Mouse (Mus musculus): ENCODE data around the gene Eif4a1.
A peak's percentile ranks its signal among the peaks of the same experiment; 100 is the strongest.
"Not testable (repeated sequence)": the region's sequence is repeated elsewhere in the genome, so short reads cannot be mapped to it uniquely, and the experiment has no call there.

Eif4a1 gene

DNA sequence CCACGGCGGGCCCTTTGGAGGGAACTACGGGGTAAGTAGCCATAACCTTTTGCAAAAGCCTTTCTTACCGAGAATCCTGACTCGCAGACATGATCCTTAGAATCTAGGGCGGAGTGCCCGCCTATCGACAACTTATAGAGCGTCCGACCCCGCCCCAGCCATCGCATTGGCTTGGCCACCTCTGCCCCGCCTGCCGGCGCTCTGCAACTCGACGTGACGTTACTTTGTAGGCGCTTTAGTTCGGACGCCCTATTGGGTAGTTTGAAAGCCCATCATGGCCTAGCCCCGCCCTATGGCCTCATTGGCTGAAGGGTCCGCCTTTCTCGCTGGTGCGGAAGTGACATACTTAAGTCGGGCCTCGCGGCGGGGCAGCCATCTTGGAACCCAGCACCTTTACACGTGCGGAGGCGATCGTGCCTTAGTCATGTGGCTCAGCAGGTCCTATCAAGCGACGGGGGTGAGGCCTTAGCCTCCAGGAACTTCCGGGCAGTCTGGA is at the start of gene Eif4a1:
Gene Eif4a1, minus strand, starts transcription at position 213 of the 496 bp plus-strand sequence.
- peak; percentile 100 for DNase-seq (ENCODE audit: low spot score in 2 of 2)

DNA sequence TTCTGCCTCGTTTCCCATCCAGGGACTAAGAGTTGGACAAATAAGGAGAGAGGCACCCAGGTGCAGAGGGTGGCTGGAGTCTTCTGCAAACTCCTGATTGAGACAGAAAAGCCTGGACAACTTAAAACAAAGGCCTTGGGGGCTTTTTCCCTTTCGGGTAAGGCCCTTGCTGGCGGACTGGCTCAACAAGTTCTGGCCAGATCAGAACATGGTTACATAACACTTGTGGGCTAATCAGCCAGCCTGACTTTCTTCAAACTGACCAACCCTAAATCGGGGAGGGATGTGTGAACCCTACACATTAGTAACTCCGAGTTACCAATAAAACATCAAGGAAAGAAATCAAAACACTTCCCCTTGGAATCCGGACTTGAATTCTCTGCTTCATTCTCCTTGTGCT is 48.6 kb upstream of the Eif4a1 start:
- DNase-seq (ENCODE audit: low spot score in 2 of 2) = no peak

DNA sequence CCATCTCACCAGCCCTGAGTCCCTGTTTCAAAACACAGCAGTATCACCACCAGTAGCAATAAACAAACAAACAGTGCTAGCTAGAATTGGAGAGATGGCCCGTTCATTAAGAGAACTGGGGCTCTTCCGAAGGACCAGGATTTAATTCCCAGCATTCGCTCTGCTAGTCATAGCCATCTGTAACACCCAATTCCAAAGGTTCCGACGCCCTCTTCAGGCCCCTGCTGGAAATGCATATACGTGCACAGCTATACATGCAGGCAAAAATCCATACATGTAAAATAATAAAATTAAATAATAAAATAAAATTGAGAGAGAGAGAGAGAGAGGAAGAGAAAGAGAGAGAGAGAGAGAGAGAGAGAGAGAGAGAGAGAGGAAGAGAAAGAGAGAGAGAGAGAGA is 47.2 kb upstream of the Eif4a1 start:
- no peak for DNase-seq (ENCODE audit: low spot score in 2 of 2)

DNA sequence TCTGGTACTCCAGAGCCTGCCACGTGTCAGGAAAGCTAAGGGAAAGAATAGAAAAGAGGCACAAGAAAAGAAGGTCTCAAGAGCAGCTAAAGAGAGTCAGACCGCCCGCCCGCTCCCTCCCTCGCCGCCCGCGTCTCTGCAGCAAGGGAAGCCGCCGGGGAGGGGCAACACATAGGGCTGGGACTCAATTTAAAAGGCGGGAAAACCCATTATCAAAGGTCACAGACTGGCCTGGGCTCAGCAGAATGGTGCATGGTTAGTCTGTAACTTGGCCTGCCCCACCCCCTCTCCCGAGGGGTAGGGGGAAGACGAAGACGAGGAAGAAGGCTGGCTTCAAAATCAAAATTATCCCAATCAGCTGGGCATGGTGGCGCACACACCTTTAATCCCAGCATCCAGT is 46.4 kb upstream of the Eif4a1 start:
- no peak for DNase-seq (ENCODE audit: low spot score in 2 of 2)

DNA sequence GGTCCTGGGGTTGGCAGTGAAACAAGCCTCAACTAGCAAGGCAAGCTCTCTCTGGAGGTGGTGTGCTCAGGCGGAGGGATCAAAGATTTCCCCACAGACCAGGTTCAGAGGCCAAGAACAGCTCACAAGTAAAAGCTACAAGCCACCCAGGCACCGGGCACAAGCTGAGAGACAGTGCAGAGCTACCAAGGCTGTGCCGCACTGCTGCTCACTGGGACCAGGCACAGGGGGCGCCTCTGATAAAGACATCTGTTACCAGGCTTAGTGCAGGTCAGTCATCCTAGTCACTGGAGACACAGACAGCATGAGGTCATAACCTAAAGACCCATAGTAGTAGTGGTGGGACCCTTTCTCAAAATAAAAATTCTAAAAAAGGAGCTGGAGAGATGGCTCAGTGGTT is 44.7 kb upstream of the Eif4a1 start:
- no peak for DNase-seq (ENCODE audit: low spot score in 2 of 2)

DNA sequence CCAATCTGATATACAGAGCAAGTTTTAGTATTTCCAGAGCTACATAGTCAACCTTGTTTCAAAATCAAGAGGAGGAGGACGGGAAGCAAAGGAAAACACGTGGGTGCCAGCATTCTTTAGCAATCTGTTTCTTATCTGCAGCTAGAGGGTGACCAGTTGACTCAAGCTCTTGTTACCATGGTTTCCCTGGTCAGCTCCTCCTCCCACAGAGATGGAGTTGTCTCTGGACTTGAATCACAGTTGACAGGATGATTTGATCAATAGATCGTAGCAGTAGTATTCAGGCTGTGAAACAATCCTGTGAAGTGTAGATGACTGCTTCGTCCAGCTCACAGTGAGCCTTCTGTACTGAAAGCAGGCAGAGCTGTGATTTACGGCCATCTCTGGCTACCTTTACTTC is 43.7 kb upstream of the Eif4a1 start:
- peak in 1 of 2 experiments; percentile 30 for DNase-seq (ENCODE audit: low spot score in 2 of 2)

DNA sequence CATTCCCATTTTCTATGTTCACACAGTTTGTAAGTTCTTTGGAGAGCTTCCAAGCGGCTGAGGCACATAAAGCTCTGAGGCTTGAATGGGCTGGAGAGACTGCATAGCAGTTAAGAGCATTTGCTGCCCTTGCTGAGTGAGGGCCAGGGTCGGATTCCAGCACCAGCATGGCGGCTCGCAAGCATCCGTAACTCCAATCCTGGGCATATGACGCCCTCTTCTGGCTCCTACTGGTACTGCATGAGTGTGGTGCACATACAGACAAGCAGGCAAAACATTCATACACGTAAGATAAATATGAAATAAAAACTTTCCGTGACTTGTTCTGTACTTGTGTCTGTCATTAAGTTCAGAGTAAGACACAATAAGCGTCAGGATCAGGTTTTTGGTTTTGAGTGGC is 43.3 kb upstream of the Eif4a1 start:
- no peak for DNase-seq (ENCODE audit: low spot score in 2 of 2)

DNA sequence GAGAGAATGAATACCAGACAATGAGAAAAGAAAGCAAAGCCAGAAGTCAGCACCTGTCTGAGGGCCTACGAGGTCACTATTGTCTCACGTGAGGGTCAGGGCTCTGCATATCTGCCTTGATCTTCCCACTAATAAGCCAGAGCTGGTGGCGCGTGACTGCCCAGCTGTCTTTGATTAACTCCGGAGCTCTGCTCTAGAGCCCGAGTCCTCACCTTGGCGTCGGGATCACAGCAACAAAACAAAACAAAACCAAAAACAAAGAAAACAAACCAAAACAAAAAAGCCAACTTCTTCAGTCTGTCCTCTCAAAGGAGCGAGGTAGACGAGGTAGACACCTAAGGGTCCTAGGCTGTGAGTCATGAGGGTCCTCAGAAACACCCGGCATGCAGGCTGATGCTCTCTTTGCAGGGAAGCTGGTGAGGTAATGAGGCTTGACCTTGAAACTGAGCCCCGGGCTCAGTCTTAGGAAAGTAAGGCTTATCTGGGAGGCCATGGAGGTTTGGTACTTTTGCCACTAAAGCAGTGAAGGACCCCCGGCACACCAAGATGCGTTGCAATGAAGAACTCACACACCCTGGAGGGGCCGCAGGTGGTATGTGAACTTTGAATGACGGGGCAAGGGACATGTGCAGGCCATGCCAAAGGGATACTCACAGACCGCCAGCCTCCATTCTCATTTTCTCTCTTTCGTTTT is 42.6 kb upstream of the Eif4a1 start:
- DNase-seq (ENCODE audit: low spot score in 2 of 2) = no peak

DNA sequence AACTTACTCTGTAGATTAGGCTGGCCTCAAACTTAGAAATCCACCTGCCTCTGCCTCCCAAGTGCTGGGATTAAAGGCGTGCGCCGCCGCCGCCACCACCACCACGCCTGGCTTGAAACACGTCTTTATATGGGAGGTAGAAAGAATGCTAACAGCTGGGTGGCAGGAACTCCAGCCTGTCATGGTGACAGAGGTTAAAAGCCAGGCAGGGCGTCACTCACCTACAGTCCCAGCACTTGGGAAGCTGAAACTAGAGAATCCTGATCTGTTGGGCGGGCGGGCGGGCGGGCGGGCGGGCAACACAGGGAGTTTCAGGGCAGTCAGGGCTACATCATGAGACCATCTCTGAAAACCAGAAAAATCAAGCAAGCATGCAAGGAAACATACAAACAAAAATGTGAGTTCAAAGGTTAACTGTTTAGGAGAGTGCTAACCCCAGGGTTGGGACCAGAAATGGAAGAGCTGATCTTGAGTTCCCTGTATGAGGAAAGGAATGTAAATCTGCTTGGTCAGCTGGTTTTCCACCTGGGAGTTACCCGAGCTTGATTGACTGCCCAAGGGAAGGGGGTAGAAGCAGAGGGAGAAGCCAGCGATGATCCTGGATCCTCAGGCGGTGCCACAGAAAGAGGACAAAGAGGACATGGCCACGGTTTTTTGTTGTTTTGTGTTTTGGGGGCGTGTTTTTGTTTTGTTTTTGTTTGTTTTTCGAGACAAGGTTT is 40.9 kb upstream of the Eif4a1 start:
- DNase-seq (ENCODE audit: low spot score in 2 of 2) = no peak

DNA sequence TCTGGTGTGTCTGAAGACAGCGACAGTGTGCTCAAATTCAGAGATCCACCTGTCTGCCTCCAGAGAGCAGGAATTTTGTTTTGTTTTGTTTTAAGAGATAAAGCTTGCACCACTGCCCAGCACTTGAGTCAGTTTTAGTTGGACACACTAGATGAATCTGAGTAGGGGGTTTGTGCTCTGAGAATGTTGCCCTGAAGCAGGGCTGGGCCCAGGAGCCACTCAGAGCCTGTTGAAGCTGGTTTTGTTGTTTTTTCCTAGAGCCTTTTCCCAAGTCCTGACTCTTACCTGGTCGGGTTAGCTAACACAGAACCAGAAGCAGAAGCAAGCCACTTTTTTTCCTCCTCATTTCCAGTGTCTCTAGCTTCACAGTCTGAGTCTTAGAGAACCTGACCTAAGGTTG is 38.9 kb upstream of the Eif4a1 start:
- no peak for DNase-seq (ENCODE audit: low spot score in 2 of 2)

DNA sequence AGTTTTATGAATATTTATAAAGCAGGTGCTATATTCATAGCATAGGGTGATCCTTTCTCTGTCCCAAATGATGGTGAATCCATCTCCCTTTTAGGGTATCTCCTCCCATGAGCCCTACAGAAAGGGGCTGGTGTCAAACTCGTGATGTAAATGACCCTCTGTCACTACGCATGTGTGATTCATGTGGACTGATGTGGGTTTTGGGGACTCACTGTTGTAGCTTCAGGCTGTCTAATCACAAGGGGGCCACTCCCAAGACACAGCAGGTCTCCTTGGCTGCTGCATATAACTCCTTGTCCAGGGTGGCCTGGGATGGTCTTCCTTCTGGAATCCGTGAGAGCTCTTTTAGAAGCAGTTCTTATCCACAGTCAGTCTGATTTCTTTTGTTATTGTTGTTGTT is 38.2 kb upstream of the Eif4a1 start:
- no peak for DNase-seq (ENCODE audit: low spot score in 2 of 2)

DNA sequence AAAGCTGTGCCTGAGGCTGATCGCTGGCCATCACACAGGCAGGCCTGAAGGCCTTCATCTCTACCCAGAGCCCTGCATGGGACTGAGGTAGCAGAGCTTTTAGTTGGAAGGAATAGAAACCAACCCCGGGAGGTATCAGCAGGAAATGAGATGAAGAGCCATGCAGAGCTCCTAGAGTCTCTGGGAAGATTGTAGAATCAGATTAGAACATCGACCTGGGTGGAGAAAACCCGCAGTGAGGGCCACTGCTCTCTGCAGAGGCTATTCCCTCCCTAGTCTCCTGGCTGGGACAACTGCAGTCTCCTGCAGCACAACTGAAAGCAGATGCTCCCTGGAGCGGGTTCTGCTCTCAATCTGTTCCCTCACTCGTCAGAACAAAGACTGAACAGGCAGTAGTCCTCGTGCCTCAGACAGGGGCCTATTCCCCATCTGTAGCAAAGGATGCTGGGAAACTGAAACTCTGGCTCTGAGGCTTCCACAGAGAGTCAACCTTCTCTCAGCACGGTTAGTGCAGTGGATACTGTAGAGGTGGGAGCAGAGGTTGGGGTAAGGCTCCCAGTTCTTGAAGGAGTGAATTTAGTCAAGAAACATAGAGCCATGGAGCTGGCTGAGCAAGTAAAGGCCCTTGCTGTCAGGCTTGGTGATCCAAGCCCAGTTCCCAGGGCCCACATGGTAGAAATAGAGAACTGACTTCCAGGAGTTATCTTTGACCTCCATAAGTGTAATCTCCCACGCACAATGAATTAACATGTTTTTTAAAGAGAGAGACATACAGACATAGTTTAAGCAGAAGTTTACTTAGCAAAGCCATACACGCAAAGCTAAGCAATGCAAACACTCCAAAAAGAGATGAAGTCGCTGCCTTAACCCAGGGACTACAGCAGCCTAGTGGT is 37.6 kb upstream of the Eif4a1 start:
- DNase-seq (ENCODE audit: low spot score in 2 of 2) = no peak

DNA sequence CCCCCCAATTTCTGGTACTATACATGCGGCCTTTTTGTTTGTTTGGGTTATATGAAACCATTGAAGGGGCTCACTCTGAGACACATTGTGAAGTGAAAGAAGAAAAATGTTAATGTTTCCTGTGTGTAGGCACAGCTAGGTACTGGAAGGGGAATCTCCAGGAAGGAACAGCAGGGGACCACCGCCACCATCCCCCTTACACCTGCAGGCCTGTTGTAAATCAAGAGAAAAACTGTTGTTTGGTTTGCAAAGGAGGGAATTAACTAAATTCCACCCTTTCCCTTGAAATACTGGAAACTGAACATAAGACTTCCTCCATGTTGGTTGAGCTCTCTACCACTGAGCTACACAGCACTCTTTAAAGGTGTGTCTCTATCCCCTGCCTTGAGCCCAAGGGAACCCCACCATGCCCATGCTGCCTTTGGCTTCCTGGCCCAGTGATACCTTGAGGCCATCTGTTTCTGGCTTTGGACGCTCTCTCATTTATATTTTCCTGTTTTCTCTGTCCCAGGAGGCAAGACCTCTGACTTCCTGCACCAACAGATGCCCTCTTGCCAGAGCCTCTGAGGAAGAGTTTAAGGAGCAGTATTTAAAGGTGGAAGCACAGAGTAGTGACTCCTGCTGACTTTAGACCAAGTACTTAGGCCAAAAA is 36.5 kb upstream of the Eif4a1 start:
- no peak for DNase-seq (ENCODE audit: low spot score in 2 of 2)

DNA sequence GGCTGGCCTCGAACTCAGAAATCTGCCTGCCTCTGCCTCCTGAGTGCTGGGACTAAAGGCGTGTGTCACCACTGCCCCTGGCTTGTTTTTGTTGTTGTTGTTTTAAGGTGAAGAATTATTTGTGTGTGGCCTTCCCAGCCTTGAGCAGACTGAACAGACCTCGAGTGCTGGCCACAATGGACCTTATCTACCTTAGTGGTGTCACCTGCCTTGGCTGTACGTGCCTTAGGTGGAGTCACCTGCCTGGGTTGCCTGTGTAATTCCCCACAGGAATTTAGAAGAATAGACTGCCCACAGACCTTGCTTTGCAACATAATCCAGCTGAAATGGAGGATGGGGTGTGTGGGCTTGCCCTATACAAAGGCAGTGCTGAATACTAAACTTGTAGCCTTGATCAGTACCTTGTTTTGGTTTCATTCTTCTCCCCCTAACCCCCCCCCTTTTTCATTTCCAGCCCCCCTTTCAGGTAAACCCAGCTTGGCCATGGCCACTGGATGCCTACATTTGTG is 35.7 kb upstream of the Eif4a1 start:
- DNase-seq (ENCODE audit: low spot score in 2 of 2) = no peak

DNA sequence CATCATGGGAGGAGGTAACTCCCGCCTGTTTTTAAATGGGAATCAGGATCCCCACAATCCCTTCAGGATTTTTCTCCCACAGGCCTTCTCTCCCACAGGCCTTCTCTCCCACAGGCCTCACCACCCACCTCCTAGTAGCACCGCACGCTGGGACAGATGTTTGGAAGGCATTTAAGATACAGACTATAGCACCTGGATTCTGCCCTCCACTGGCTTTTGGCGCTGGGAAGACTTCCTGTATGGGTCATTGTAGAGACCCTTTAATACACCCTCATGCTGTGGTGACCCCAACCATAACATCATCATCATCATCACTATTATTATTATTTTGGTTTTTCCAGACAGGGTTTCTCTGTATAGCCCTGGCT is 35.2 kb upstream of the Eif4a1 start:
- no peak for DNase-seq (ENCODE audit: low spot score in 2 of 2)

DNA sequence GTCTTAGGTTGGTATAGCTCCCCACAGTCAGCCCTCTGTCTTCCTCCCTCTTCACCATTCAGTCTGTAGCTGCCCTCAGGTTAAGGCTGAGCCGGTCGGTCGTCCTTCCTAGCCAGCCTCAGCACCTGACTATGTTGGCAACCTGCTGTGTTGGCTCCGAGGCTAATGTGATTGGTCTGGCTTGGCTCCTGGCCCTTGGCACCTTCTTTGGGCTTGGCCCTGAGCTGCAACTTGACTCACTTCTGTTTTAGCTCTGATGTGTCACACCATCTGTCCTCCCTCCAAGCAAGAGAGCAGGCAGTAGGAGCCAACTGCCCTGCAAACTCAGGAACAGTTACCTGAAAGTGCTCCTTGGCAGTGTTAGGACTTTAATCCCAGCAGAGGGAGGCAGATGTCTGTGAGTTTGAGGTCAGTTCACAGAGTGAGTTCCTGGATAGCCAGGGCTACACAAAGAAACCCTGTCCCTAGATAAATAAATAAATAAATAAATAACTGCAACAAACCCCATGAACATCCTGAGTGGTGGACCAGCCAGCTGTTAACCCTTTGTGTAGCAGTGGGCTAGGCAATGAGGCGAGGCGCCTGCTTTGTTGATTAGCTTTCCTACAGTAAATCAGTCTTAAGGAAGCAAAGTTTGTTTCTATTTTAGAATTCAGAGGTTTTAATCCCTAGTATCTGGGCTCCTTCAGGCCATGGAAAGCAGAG is 34.7 kb upstream of the Eif4a1 start:
- peak in 1 of 2 experiments; percentile 58 for DNase-seq (ENCODE audit: low spot score in 2 of 2)

DNA sequence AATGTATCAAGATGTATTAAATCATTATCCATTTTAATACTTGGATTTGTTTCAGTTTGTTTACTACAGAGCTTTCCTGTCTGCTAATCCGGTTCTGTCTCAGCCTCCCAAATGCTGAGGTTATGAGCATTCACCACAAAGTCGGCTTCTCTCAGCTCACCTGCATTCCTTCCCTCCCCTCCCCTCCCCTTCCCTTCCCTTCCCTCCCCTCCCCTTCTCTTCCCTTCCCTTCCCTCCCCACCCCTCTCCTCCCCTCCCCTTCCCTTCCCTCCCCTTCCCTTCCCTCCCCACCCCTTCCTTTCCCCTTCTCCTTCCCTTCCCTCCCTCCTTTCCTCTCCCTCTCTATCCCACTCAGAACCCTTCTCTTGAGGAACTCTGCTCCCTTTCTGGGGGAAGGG is 32.4 kb upstream of the Eif4a1 start:
- DNase-seq (ENCODE audit: low spot score in 2 of 2) = no peak

DNA sequence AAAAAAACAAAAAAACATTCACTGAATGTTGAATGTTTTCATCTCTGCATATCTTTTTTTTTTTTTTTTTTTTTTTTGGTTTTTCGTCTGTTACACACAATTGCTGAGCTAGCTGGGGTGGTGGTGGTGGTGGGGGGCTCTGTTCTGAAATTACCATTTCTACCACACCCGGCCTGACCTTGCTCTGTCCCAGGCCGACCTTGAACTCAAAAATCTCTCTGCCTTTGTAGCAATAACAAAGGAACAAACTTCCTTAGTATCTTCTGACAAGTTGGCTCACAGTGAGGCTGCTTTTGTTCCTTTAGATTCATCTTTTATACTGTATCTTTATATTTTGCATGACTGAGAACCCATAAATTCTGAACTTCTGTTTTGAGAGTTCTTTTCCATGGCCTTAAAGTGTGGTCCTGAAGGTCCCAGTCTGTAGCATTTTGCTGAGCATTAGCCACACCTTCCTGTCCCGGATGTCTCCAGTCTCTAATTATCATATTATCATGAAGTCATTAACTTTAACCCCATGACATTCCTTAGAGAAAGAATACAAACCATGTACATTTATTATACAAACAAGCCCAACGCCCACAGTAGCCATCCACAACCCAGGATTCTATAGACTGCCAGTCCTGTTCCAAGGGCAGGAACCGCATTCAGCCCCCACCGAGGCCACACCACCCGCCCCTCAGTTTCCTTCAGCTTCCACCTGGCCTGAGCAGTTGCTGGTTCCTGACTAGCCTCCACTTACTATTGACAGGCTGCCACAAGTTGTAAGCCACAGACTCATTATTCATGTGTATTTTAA is 31.8 kb upstream of the Eif4a1 start:
- no peak for DNase-seq (ENCODE audit: low spot score in 2 of 2)

DNA sequence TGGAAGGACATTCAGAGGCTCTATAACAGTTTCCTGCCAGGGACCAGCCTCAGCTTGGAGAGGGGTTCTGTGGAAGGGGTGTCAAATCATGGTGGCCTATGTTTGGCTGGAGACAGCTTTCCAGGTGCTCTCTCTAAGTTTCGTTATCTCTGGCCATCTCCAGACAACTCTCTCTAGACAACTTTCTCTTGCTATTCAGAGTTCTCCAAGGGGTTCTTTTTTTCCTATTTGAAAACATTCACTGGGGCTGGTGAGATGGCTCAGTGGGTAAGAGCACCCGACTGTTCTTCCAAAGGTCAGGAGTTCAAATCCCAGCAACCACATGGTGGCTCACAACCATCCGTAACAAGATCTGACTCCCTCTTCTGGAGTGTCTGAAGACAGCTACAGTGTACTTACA is 31.2 kb upstream of the Eif4a1 start:
- not testable (repeated sequence) for DNase-seq (ENCODE audit: low spot score in 2 of 2)

DNA sequence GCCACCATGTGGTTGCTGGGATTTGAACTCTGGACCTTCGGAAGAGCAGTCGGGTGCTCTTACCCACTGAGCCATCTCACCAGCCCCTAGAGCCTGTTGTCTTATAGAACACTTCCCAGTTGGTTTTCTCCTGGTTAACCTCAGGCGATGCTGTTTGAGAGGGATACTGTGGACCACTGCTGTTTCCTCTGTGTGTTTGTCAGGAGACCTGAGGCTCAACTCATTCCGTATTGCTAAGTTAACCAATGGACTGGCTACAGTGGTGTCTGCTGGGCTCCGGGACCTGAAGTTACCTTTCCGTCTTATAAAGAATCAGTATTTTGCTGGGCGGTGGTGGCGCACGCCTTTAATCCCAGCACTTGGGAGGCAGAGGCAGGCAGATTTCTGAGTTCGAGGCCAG is 30.7 kb upstream of the Eif4a1 start:
- DNase-seq (ENCODE audit: low spot score in 2 of 2) = not testable (repeated sequence)
